Comparison of ENCODE assay signal across 19 mouse cellular contexts in genomic region chr5:144806931-144807330, GRCm38 (mm10). TPM values are rescaled to one million over a fixed set of nuclear protein-coding genes. Genes with fewer than 3 reads are reported as not detected.
"Had no signal": no experiment of that assay in that cellular context is flagged by ENCODE, and none has a peak within 500 bp of the region (broad histone marks: within the 10 kb centered on the region; RNA-seq: fewer than 3 reads in every experiment).

No protein-coding gene starts in this region.

- H3K9ac ChIP-seq: lung, embryonic 14.5 days; midbrain, embryonic 12.5 days; neural tube, embryonic 13.5 days; neural tube, embryonic 15.5 days had no signal

- H3K4me1 ChIP-seq: midbrain, embryonic 10.5 days; midbrain, embryonic 12.5 days; neural tube, embryonic 13.5 days; neural tube, embryonic 15.5 days had no signal

- H3K4me2 ChIP-seq: lung, embryonic 14.5 days; midbrain, embryonic 12.5 days; neural tube, embryonic 13.5 days; neural tube, embryonic 15.5 days had no signal

- DNase-seq: lung, embryonic 14.5 days; lung, postnatal 10 days; lung, postnatal 4 days; midbrain, embryonic 14.5 days; retina, postnatal 1 day; right cerebral cortex, adult 18-20 months; right cerebral cortex, postnatal 25 days; right cerebral cortex, postnatal 4 days; spleen, adult 18-20 months; thymus, adult 18-20 months; thymus, postnatal 14 days; thymus, postnatal 36 days had no signal

- H3K9me3 ChIP-seq: midbrain, embryonic 12.5 days; neural tube, embryonic 13.5 days; neural tube, embryonic 15.5 days had no signal

- H3K4me3 ChIP-seq: midbrain, embryonic 10.5 days; midbrain, embryonic 12.5 days; myocyte; neural tube, embryonic 13.5 days; neural tube, embryonic 15.5 days had no signal

- H3K27ac ChIP-seq: midbrain, embryonic 10.5 days; midbrain, embryonic 12.5 days; neural tube, embryonic 13.5 days; neural tube, embryonic 15.5 days had no signal

- ATAC-seq: midbrain, embryonic 16.5 days had no signal

- H3K27me3 ChIP-seq: midbrain, embryonic 12.5 days; neural tube, embryonic 13.5 days; neural tube, embryonic 15.5 days had no signal

RNA-seq across cellular contexts. Expression of gene Tmem130, which starts 45.3 kb away (rescaled TPM):
- total RNA-seq: megakaryocyte, adult 5-6 weeks had no signal
